ENCODE assay signal across 8 mouse cellular contexts in the genomic region with DNA sequence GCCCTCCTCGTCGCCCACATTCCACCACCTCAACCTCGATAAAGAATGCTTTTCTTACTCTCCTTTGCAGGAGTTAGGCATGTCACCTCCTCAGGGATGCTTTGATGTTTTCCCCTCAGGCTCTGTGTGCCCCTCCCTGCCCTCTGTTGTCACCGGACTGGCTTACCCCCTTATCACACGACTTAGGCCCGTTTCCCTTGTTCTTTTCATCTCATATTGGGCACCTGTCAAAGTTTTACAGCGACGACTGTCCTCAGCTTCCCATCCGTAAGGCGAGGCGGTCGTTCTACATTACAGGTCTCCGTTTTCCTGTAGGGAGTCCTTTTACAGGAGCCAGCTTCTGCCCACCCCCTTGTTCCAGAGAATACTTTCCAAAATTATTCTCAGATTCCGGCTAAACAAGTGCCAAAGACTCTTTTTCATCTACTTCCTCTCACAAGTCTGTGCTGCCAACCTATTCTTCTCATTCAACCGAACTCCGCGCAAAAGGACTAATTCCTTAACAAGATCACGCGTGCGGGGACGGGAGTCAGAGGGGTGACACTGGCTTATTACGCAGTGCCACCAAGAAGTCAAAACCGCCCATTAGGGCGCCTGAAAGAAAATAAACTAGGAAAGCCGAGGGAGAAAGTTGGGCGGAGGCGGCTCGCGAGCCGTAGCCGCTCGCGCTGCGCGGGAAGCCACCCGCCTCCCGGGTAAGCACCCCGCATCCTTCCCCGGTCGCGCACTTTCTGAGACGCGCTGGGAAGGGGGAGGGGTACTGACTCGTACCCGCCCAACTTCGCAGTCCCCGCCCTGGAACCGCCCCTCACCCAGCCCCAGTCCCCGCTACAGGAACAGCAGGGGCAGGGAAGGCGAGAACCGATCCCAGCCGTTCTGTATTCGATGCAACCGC. TPM values are rescaled to one million over a fixed set of nuclear protein-coding genes. Genes with fewer than 3 reads are reported as not detected.
DNase-seq lines count a peak whose midpoint lies in the region; ATAC-seq lines count a peak whose summit lies in the region.

No protein-coding gene starts in this region.

- no peaks in the 10 kb centered on the region for H3K36me3 ChIP-seq in lung, embryonic 15.5 days
- H3K36me3 ChIP-seq in forebrain, embryonic 13.5 days (ENCODE audit: poor library complexity, severe bottlenecking): no peaks in the 10 kb centered on the region
- H3K36me3 ChIP-seq in limb, embryonic 10.5 days: no peaks in the 10 kb centered on the region

- intact Hi-C loops in gastrocnemius, postnatal 36 days (cut with DNase I): no loop called here

- H3K27ac ChIP-seq in lung, embryonic 15.5 days: peak overlapping the region; percentile 94
- H3K27ac ChIP-seq in forebrain, embryonic 13.5 days: peak overlapping the region; percentile 79
- peak overlapping the region; percentile 92 for H3K27ac ChIP-seq in limb, embryonic 10.5 days

- peaks cover 33% of the 10 kb centered on the region for H3K27me3 ChIP-seq in lung, embryonic 15.5 days
- peaks cover 50% of the 10 kb centered on the region for H3K27me3 ChIP-seq in forebrain, embryonic 13.5 days
- H3K27me3 ChIP-seq in limb, embryonic 10.5 days (ENCODE audit: low read depth, poor library complexity, severe bottlenecking): peaks cover 53% of the 10 kb centered on the region

- 2% methylated on average over 50 of the region's 54 CpGs for WGBS in lung, embryonic 15.5 days
- under 1% methylated on average over 54 of the region's 54 CpGs for WGBS in forebrain, embryonic 13.5 days
- WGBS in limb, embryonic 10.5 days: under 1% methylated on average over 54 of the region's 54 CpGs

- peak overlapping the region; percentile 87 for H3K4me2 ChIP-seq in lung, embryonic 15.5 days
- peak overlapping the region; percentile 67 for H3K4me2 ChIP-seq in forebrain, embryonic 13.5 days

- no peak for DNase-seq in lung, postnatal 25 days (ENCODE audit: low spot score)
- DNase-seq in limb, embryonic 10.5 days (ENCODE audit: low spot score): peak; percentile 42
- peak; percentile 27 for DNase-seq in neural tube, embryonic 10.5 days (ENCODE audit: extremely low spot score, low spot score)
- DNase-seq in gastrocnemius, postnatal 36 days: no peak
- no peak for DNase-seq in gastrocnemius, postnatal 10 days

- ATAC-seq in lung, embryonic 15.5 days (ENCODE audit: borderline replicate concordance, extremely low read depth, low FRiP score, low TSS enrichment): peak; percentile 90
- ATAC-seq in activated CD4-positive, CD25-positive, alpha-beta regulatory T cell, adult 4 months: peak; percentile 67
- ATAC-seq in forebrain, embryonic 13.5 days: peak; percentile 93

- no peaks in the 10 kb centered on the region for H3K9me3 ChIP-seq in lung, embryonic 15.5 days
- no peaks in the 10 kb centered on the region for H3K9me3 ChIP-seq in forebrain, embryonic 13.5 days (replicated peaks)
- H3K9me3 ChIP-seq in limb, embryonic 10.5 days (replicated peaks): no peaks in the 10 kb centered on the region

- peak overlapping the region; percentile 61 for H3K4me3 ChIP-seq in lung, embryonic 15.5 days
- peak overlapping the region; percentile 60 for H3K4me3 ChIP-seq in forebrain, embryonic 13.5 days
- H3K4me3 ChIP-seq in limb, embryonic 10.5 days: peak overlapping the region; percentile 79

- H3K4me1 ChIP-seq in lung, embryonic 15.5 days: peaks cover 33% of the 10 kb centered on the region
- H3K4me1 ChIP-seq in forebrain, embryonic 13.5 days: peaks cover 26% of the 10 kb centered on the region
- H3K4me1 ChIP-seq in limb, embryonic 10.5 days: peaks cover 31% of the 10 kb centered on the region

- peak overlapping the region; percentile 65 for H3K9ac ChIP-seq in lung, embryonic 15.5 days
- H3K9ac ChIP-seq in forebrain, embryonic 13.5 days: peak overlapping the region; percentile 69

RNA-seq across cellular contexts. Expression of gene Hspa2, which starts 0.7 kb away (rescaled TPM):
- 8.5 and 10.5 TPM in 2 replicates for polyA plus RNA-seq in lung, embryonic 15.5 days (2015; fragmentation: Nextera tagmentation; extraction: Ambion mirVana)
- polyA plus RNA-seq in activated CD4-positive, CD25-positive, alpha-beta regulatory T cell, adult 4 months (2017; shearing (Covaris generic)): 1 to 10 TPM; 3.8 to 4.8 TPM
- polyA plus RNA-seq in forebrain, embryonic 13.5 days (2015; fragmentation: Nextera tagmentation; extraction: Ambion mirVana): 4.9 and 5.2 TPM in 2 replicates
- polyA plus RNA-seq in limb, embryonic 10.5 days (2016; fragmentation: Nextera tagmentation; extraction: Ambion mirVana): 4.8 and 4.9 TPM in 2 replicates
- total RNA-seq in gastrocnemius, postnatal 36 days (2021): 1 to 10 TPM; 8.4 to 9.0 TPM
- 1 to 10 TPM; 7.4 to 8.7 TPM for total RNA-seq in gastrocnemius, postnatal 10 days (2021)

RNA-seq across cellular contexts. Expression of gene Ppp1r36, which starts 14.1 kb away (rescaled TPM):
- polyA plus RNA-seq in lung, embryonic 15.5 days (2015; fragmentation: Nextera tagmentation; extraction: Ambion mirVana): 4.9 and 5.0 TPM in 2 replicates
- polyA plus RNA-seq in activated CD4-positive, CD25-positive, alpha-beta regulatory T cell, adult 4 months (2017; shearing (Covaris generic)): not detected
- polyA plus RNA-seq in forebrain, embryonic 13.5 days (2015; fragmentation: Nextera tagmentation; extraction: Ambion mirVana): 0.71 and 1.2 TPM in 2 replicates
- polyA plus RNA-seq in limb, embryonic 10.5 days (2016; fragmentation: Nextera tagmentation; extraction: Ambion mirVana): 1.0 and 2.2 TPM in 2 replicates
- total RNA-seq in gastrocnemius, postnatal 36 days (2021): not detected
- total RNA-seq in gastrocnemius, postnatal 10 days (2021): under 1 TPM; 0.34 to 0.38 TPM

RNA-seq across cellular contexts. Expression of gene Zbtb1, which starts 33.2 kb away (rescaled TPM):
- polyA plus RNA-seq in lung, embryonic 15.5 days (2015; fragmentation: Nextera tagmentation; extraction: Ambion mirVana): 9.6 and 10.8 TPM in 2 replicates
- polyA plus RNA-seq in activated CD4-positive, CD25-positive, alpha-beta regulatory T cell, adult 4 months (2017; shearing (Covaris generic)): 10 to 100 TPM; 25.6 to 26.1 TPM
- polyA plus RNA-seq in forebrain, embryonic 13.5 days (2015; fragmentation: Nextera tagmentation; extraction: Ambion mirVana): 5.5 and 5.6 TPM in 2 replicates
- polyA plus RNA-seq in limb, embryonic 10.5 days (2016; fragmentation: Nextera tagmentation; extraction: Ambion mirVana): 9.7 and 11.1 TPM in 2 replicates
- 1 to 10 TPM; 3.0 to 4.0 TPM for total RNA-seq in gastrocnemius, postnatal 36 days (2021)
- 1 to 10 TPM; 5.1 to 7.0 TPM for total RNA-seq in gastrocnemius, postnatal 10 days (2021)

RNA-seq across cellular contexts. Expression of gene Zbtb25, which starts 33.8 kb away (rescaled TPM):
- 15.8 and 16.7 TPM in 2 replicates for polyA plus RNA-seq in lung, embryonic 15.5 days (2015; fragmentation: Nextera tagmentation; extraction: Ambion mirVana)
- 10 to 100 TPM; 12.1 to 15.0 TPM for polyA plus RNA-seq in activated CD4-positive, CD25-positive, alpha-beta regulatory T cell, adult 4 months (2017; shearing (Covaris generic))
- 18.4 and 18.5 TPM in 2 replicates for polyA plus RNA-seq in forebrain, embryonic 13.5 days (2015; fragmentation: Nextera tagmentation; extraction: Ambion mirVana)
- 15.9 and 16.3 TPM in 2 replicates for polyA plus RNA-seq in limb, embryonic 10.5 days (2016; fragmentation: Nextera tagmentation; extraction: Ambion mirVana)
- 1 to 10 TPM; 5.5 to 7.1 TPM for total RNA-seq in gastrocnemius, postnatal 36 days (2021)
- total RNA-seq in gastrocnemius, postnatal 10 days (2021): 10 to 100 TPM; 10.6 to 11.0 TPM

Comparison
In these comparisons a context has a peak if more than half of its experiments do, and no peak if none do; other contexts are left out.
1. DNase-seq: peak in limb, embryonic 10.5 days (single experiment) and neural tube, embryonic 10.5 days (single experiment); none in lung, postnatal 25 days (single experiment), gastrocnemius, postnatal 36 days (0 of 2) and gastrocnemius, postnatal 10 days (single experiment).
2. Peak in every context shown above with its lines, with median percentiles within 50 percentile points of each other: ATAC-seq, H3K27ac ChIP-seq and H3K4me3 ChIP-seq.